Mouse (Mus musculus) megakaryocyte, embryonic 14.5 days (primary cell): ENCODE results near the gene Csrp2.

Experiments used
- FLI1 ChIP-seq: IDR thresholded peaks from 2 replicates; pipeline ENCODE4 v1.6.1; 2012; ENCODE audit warnings: low read length, inconsistent platforms, mixed read lengths
- GATA1 ChIP-seq: IDR thresholded peaks from 3 replicates; pipeline ENCODE4 v1.6.1; 2012; ENCODE audit warnings: mixed read lengths, low read length, inconsistent platforms, borderline replicate concordance

DNA sequence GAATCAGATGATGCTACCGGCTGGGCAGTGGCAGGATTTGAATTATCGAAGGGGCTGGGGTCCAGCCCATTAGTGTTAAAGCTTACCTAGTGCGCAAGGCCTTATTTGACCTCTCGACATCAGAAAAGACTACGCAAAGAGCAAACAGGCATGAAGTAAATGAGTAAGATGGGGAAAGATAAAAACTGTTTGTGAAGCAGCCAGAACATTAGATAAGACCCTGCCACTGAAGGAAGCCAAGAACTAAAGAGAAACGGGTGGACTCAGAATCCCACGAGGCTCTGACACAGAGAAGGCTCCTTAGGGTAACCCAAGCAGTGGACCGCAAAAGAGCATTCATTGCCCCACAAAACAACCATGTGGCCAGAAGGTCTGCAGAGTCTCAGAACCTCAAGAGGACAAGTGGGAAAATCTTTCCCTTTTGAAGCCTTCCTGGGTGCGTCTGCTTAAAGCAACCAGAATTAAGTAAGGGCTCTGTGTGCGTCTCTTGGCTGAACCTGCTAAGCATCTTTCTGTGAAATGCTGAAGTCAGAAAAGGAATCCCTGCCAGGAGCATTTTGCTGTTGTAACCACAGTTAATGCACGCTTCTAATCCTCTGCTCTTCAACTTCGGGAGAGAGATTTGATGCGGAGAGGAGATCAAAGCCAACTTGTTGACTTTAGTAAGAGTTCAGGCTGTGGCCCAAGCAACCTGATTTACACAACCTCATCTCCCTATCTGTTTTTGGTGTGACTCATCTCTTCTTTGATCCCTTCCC, 19.7 kb upstream of the Csrp2 start:
- TF ChIP-seq FLI1 (no peak), GATA1 (no peak)
